Mouse (Mus musculus) hindbrain, embryonic 16.5 days (tissue): Measurements from ENCODE around the gene Psmg4. TPM values are rescaled to one million over a fixed set of nuclear protein-coding genes. Genes with fewer than 3 reads are reported as not detected.

Experiments used
- ATAC-seq: fragments of 200-750 bp; cut with Nextera tagmentation; 2 replicates; pipeline ENCODE4 v1.8.0; 2017; ENCODE audit warnings: moderate TSS enrichment, moderate library complexity
- H3K27ac ChIP-seq: fragments of 300-500 bp; sonication (generic); 2 replicates; pipeline ENCODE4 v1.5.1; 2014; ENCODE audit warnings: low read depth, mild to moderate bottlenecking, control low read depth, low read length, moderate library complexity
- H3K27me3 ChIP-seq: fragments of 300-500 bp; sonication (generic); replicated peaks from 2 replicates; pipeline ENCODE4 v1.6.1; 2014; ENCODE audit warnings: low read length; ENCODE audit not compliant: control insufficient read depth, insufficient read depth
- H3K36me3 ChIP-seq: fragments of 300-500 bp; sonication (generic); 2 replicates; pipeline ENCODE4 v1.6.1; 2014; ENCODE audit warnings: mild to moderate bottlenecking, low read length, moderate library complexity, mixed read lengths; ENCODE audit not compliant: control insufficient read depth, insufficient read depth
- H3K4me1 ChIP-seq: fragments of 300-500 bp; sonication (generic); 2 replicates; pipeline ENCODE4 v1.6.1; 2014; ENCODE audit warnings: low read depth, low read length; ENCODE audit not compliant: control insufficient read depth, insufficient read depth
- H3K4me2 ChIP-seq: fragments of 300-500 bp; sonication (generic); 2 replicates; pipeline ENCODE4 v1.6.1; 2014; ENCODE audit warnings: mild to moderate bottlenecking, low read length, control low read depth, moderate library complexity
- H3K4me3 ChIP-seq: fragments of 300-500 bp; sonication (generic); 2 replicates; pipeline ENCODE4 v1.5.1; 2014; ENCODE audit warnings: mild to moderate bottlenecking, low read length, control low read depth, moderate library complexity
- H3K9ac ChIP-seq: fragments of 300-500 bp; sonication (generic); 2 replicates; pipeline ENCODE4 v1.6.1; 2014; ENCODE audit warnings: low read depth, mild to moderate bottlenecking, control low read depth, low read length, moderate library complexity
- H3K9me3 ChIP-seq: fragments of 300-500 bp; sonication (generic); 2 replicates; pipeline ENCODE4 v1.6.1; 2014; ENCODE audit warnings: mild to moderate bottlenecking, low read length, moderate library complexity; ENCODE audit not compliant: control insufficient read depth
- WGBS: fragments of 180-500 bp; shearing (Covaris S2); extraction: QIAGEN DNeasy Blood & Tissue Kit; methylation state at CpG from one replicate; pipeline ENCODE4 v1.1.7; 2014; 5-methylcytosine and 5-hydroxymethylcytosine counted together
- polyA plus RNA-seq: library from polyadenylated mRNA; unstranded; fragments of >200 nt; fragmentation: Nextera tagmentation; extraction: Ambion mirVana; gene quantifications from 2 replicates; pipeline ENCODE4 v1.2.1, GENCODE M21; 2015

Psmg4 gene
- polyA plus RNA-seq, 1 experiment from 2014 or later: 69.1 TPM

DNA sequence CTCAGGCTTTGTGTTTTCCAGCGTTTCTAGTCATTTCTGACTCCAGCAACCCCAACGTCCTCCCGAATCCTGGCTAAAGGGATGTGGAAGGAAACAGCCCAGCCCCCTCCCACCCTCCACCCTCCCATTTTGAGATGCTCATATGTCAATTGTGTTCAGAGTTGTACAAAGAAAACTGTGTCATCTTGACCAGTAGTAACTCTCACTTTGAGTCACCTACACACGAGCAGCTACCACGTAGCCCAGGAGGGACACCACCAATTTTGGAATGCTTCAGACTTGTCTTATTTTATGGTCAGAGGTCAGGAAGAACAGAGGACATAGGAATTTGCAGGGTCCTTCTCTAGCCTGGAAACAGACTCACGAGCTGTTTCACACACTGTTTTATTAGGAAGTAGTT lies 11.3 kb downstream of the Psmg4 start:
- 93% methylated on average over 6 of the region's 6 CpGs for WGBS
- Histone ChIP-seq H3K9ac (no peak overlapping the region), H3K4me1 (no peaks in the 10 kb centered on the region), H3K4me2 (no peak overlapping the region), H3K36me3 (0 out of 2 replicates have a peak, but pooled peaks cover 5% of the 10 kb centered on the region), H3K9me3 (no peaks in the 10 kb centered on the region), H3K27me3 (no peaks in the 10 kb centered on the region), H3K4me3 (no peak overlapping the region), H3K27ac (no peak overlapping the region)
- ATAC-seq: no peak

DNA sequence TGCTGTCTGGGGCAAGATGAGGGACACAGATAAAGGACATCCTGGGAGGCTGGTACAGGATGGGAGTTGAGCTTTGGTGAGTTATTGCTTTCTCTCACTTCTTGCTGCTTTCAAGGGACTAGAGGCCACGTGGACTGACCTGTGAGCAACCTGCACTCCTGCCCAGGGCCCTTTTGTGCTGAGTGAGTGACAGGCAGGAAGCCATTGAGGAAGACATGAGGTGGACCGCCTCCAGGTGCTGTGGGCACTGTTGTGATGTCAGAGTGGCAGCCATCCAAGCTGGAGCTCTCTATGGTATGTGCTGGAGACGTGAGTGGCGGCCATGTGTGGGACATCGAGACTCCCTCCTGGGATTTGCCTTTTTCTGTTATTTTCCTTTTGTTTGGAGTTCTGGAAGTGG lies 18.9 kb downstream of the Psmg4 start:
- peaks cover 34% of the 10 kb centered on the region for H3K36me3 ChIP-seq
- no peaks in the 10 kb centered on the region for H3K9me3 ChIP-seq
- no peaks in the 10 kb centered on the region for H3K27me3 ChIP-seq
- no peak overlapping the region for H3K27ac ChIP-seq
- H3K9ac ChIP-seq: no peak overlapping the region
- no peak overlapping the region for H3K4me2 ChIP-seq
- H3K4me1 ChIP-seq: no peaks in the 10 kb centered on the region
- 81% methylated on average over 5 of the region's 5 CpGs for WGBS
- H3K4me3 ChIP-seq: no peak overlapping the region
- no peak for ATAC-seq

DNA sequence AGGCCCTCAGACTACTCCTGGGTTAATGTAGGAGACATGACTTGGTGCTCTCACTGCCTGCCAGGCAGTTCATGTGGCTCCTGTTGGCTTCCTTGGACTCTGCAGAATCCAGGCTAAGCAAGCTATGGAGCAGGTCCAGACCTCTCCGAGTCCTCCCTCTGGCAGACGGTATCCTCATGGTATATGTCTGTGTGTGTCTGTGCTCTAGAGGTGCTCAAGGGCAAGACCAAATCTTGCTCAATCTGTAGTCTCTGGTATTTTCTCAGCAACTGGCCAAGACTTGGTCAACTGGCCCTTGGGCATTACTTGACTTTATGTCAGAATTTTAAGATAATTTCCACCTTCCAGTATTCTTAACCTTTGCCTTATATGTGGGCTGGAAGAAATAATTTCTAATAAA lies 22.6 kb downstream of the Psmg4 start:
- Histone ChIP-seq H3K27me3 (no peaks in the 10 kb centered on the region), H3K4me3 (no peak overlapping the region), H3K9me3 (no peaks in the 10 kb centered on the region), H3K9ac (no peak overlapping the region), H3K36me3 (peaks cover 24% of the 10 kb centered on the region), H3K4me2 (no peak overlapping the region), H3K27ac (no peak overlapping the region), H3K4me1 (no peaks in the 10 kb centered on the region)
- 86% methylated on average over 2 of the region's 2 CpGs for WGBS
- no peak for ATAC-seq

GRCm38 (mm10) chr13:34187571-34187970 lies 24.8 kb downstream of the Psmg4 start:
- H3K4me3 ChIP-seq: no peak overlapping the region

DNA sequence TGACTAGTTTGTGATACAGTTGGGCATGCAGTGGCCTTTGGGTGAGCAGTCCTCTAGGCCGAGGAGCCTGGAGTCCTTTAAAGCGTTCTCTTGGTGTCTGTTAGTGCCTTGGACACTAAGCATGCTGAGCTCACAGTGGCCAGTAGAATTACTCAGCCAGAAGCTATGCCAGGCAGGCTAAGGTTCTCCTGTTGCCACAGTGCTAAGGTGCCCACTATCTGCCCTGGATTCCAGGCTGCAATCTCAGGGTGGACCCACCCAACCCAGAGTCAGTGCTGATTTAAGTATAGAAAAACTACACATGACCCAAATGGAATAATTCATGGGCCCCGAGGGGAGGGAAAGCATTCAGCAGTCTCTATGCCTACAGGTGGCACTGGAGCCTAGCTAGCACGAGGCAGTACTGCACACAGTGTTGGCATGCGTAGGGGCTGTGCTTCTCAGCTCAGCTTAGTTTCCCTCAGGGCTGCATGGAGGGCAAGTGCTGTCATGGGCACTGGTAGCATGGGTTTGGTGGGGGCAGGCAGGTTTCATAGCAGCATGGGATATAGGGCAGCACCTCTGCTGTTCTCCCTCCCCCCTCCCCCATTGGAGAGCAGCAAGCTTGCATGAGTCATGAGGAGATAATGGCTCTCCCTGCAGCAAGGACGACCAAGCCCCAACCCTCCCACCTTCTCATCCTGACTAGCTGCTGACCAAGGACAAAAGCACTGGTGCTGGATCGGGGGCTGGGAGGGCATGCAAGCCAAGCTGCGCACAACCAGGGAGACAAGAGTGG lies 29.8 kb downstream of the Psmg4 start:
- peak; percentile 73 for ATAC-seq
- Histone ChIP-seq H3K36me3 (peaks cover 14% of the 10 kb centered on the region), H3K27ac (0 out of 2 replicates have a peak overlapping the region, but pooled peaks have one; percentile 8), H3K27me3 (no peaks in the 10 kb centered on the region), H3K4me2 (no peak overlapping the region), H3K4me1 (no peaks in the 10 kb centered on the region), H3K9me3 (no peaks in the 10 kb centered on the region), H3K4me3 (no peak overlapping the region), H3K9ac (no peak overlapping the region)
- WGBS: 56% methylated on average over 8 of the region's 8 CpGs

More at GRCm38 (mm10) chr13:34187571-34187970, 24.8 kb downstream of the Psmg4 start:
- Histone ChIP-seq H3K9me3 (no peaks in the 10 kb centered on the region), H3K27ac (no peak overlapping the region), H3K4me2 (no peak overlapping the region), H3K36me3 (peaks cover 10% of the 10 kb centered on the region), H3K9ac (no peak overlapping the region), H3K27me3 (no peaks in the 10 kb centered on the region), H3K4me1 (no peaks in the 10 kb centered on the region)
- 12% methylated on average over 5 of the region's 5 CpGs for WGBS
- peak; percentile 87 for ATAC-seq

- Histone ChIP-seq H3K27me3 (no peaks in the 10 kb centered on the region), H3K27ac (peak overlapping the region; percentile 41; the same call in 1 of the 2 replicates), H3K4me3 (no peak overlapping the region), H3K4me1 (no peaks in the 10 kb centered on the region), H3K9me3 (no peaks in the 10 kb centered on the region), H3K36me3 (peaks cover 14% of the 10 kb centered on the region), H3K9ac (no peak overlapping the region), H3K4me2 (no peak overlapping the region)
- WGBS: 50% methylated on average over 8 of the region's 8 CpGs
- peak; percentile 61; the same call in 1 of the 2 replicates for ATAC-seq
Observed at GRCm38 (mm10) chr13:34193384-34193783, 30.6 kb downstream of the Psmg4 start.

DNA sequence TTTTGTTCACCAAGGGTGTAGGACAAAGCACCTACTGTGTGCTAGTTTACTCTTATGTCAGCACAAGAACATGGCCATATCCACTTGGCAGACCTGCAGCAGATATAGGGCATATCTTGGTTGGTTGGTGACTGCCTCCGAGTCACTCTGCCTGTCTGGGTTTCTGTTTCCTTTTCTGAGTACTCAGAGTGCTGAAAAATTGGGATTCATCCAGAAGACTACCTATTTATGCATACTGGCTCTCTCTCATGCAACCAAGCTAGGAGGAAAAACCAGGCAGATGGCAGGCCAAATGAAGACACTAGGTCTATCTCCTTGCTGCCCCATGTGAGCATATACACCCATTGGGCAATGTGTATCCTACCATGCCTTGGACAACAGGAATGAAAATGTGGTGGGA lies 32.9 kb downstream of the Psmg4 start:
- H3K4me1 ChIP-seq: no peaks in the 10 kb centered on the region
- H3K4me3 ChIP-seq: no peak overlapping the region
- H3K36me3 ChIP-seq: peaks cover 14% of the 10 kb centered on the region
- no peak overlapping the region for H3K4me2 ChIP-seq
- H3K27me3 ChIP-seq: no peaks in the 10 kb centered on the region
- no peak overlapping the region for H3K9ac ChIP-seq
- 96% methylated on average over 1 of the region's 1 CpGs for WGBS
- no peaks in the 10 kb centered on the region for H3K9me3 ChIP-seq
- ATAC-seq: no peak
- no peak overlapping the region for H3K27ac ChIP-seq

GRCm38 (mm10) chr13:34205216-34205615 lies 42.5 kb downstream of the Psmg4 start:
- Histone ChIP-seq H3K27ac (no peak overlapping the region), H3K4me2 (no peak overlapping the region), H3K36me3 (peaks cover 6% of the 10 kb centered on the region; the same call in 1 of the 2 replicates), H3K9me3 (no peaks in the 10 kb centered on the region), H3K4me1 (no peaks in the 10 kb centered on the region), H3K27me3 (no peaks in the 10 kb centered on the region), H3K9ac (no peak overlapping the region), H3K4me3 (no peak overlapping the region)
- 87% methylated on average over 3 of the region's 3 CpGs for WGBS
- no peak for ATAC-seq

DNA sequence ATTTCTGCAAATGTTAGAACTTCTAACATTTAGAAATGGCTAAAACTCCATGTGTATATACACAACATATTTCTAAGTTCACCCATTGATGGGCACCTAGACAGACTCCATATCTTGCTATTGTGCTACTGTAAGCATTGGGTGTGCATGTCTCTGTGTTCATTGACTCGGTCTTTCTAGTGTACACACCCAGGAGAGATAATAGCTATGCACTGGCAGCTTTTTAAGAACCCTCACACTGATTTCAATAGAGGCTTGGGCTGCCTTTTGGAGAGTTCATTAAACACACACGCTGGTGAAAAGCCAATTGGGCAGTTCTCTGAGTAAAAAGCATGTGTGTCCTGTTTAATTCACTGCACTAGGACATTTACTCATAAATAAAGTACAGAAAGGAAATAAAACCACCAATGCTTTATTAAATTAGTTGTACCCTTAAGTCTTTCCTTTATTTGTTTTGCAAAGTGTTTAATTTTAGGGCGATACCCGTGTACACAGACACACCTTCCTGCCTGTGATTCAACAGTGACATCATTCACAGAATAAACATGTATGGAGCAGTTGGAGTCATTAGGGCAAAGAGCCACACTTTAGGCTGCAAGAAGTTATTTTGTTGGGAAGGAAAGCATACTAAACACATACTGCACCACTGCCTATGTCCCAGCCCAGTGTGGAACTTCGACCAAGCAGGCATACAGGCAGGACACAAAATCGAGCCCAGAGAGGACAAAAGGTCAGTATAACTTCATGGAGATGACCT lies 45.1 kb downstream of the Psmg4 start:
- Histone ChIP-seq H3K36me3 (peaks cover 2% of the 10 kb centered on the region; the same call in 1 of the 2 replicates), H3K27ac (no peak overlapping the region), H3K9ac (no peak overlapping the region), H3K4me2 (no peak overlapping the region), H3K4me3 (no peak overlapping the region), H3K4me1 (no peaks in the 10 kb centered on the region), H3K9me3 (no peaks in the 10 kb centered on the region), H3K27me3 (no peaks in the 10 kb centered on the region)
- ATAC-seq: no peak
- WGBS: 69% methylated on average over 6 of the region's 6 CpGs
